Mouse (Mus musculus) stomach, embryonic 16.5 days (tissue): ENCODE data around the gene Pcdh7. TPM values are rescaled to one million over a fixed set of nuclear protein-coding genes. Genes with fewer than 3 reads are reported as not detected.

ENCODE experiments used
- ATAC-seq: fragments of 200-750 bp; cut with Nextera tagmentation; 2 replicates; pipeline ENCODE4 v1.8.0; 2017; ENCODE audit warnings: moderate number of reproducible peaks, moderate TSS enrichment; ENCODE audit not compliant: insufficient read depth, low FRiP score
- H3K27ac ChIP-seq: fragments of 300-500 bp; sonication (generic); 2 replicates; pipeline ENCODE4 v1.5.1; 2014; ENCODE audit warnings: low read length
- H3K27me3 ChIP-seq: fragments of 300-500 bp; sonication (generic); 2 replicates; pipeline ENCODE4 v1.6.1; 2014; ENCODE audit warnings: low read length, control low read depth, mixed read lengths; ENCODE audit not compliant: control insufficient read depth, insufficient read depth
- H3K36me3 ChIP-seq: fragments of 300-500 bp; sonication (generic); 2 replicates; pipeline ENCODE4 v1.6.1; 2014; ENCODE audit warnings: low read length; ENCODE audit not compliant: control insufficient read depth, insufficient read depth
- H3K4me1 ChIP-seq: fragments of 300-500 bp; sonication (generic); 2 replicates; pipeline ENCODE4 v1.6.1; 2014; ENCODE audit warnings: low read length, control low read depth, mixed read lengths; ENCODE audit not compliant: control insufficient read depth, insufficient read depth
- H3K4me2 ChIP-seq: fragments of 300-500 bp; sonication (generic); 2 replicates; pipeline ENCODE4 v1.6.1; 2014; ENCODE audit warnings: low read depth, low read length, mixed read lengths
- H3K4me3 ChIP-seq: fragments of 300-500 bp; sonication (generic); replicated peaks from 2 replicates; pipeline ENCODE4 v1.5.1; 2014; ENCODE audit warnings: mild to moderate bottlenecking, low read length
- H3K9ac ChIP-seq: fragments of 300-500 bp; sonication (generic); 2 replicates; pipeline ENCODE4 v1.6.1; 2014; ENCODE audit warnings: low read length
- H3K9me3 ChIP-seq: fragments of 300-500 bp; sonication (generic); replicated peaks from 2 replicates; pipeline ENCODE4 v1.6.1; 2016; ENCODE audit warnings: low read length, control low read depth; ENCODE audit not compliant: control insufficient read depth
- WGBS: fragments of 180-500 bp; shearing (Covaris S2); extraction: QIAGEN DNeasy Blood & Tissue Kit; methylation state at CpG from one replicate; pipeline ENCODE4 v1.1.7; 2014; 5-methylcytosine and 5-hydroxymethylcytosine counted together
- polyA plus RNA-seq: library from polyadenylated mRNA; unstranded; fragments of >200 nt; fragmentation: Nextera tagmentation; extraction: Ambion mirVana; gene quantifications from 2 replicates; pipeline ENCODE4 v1.2.1, GENCODE M21; 2015

Gene Pcdh7
- polyA plus RNA-seq, 1 experiment from 2014 or later = 9.1 TPM

DNA sequence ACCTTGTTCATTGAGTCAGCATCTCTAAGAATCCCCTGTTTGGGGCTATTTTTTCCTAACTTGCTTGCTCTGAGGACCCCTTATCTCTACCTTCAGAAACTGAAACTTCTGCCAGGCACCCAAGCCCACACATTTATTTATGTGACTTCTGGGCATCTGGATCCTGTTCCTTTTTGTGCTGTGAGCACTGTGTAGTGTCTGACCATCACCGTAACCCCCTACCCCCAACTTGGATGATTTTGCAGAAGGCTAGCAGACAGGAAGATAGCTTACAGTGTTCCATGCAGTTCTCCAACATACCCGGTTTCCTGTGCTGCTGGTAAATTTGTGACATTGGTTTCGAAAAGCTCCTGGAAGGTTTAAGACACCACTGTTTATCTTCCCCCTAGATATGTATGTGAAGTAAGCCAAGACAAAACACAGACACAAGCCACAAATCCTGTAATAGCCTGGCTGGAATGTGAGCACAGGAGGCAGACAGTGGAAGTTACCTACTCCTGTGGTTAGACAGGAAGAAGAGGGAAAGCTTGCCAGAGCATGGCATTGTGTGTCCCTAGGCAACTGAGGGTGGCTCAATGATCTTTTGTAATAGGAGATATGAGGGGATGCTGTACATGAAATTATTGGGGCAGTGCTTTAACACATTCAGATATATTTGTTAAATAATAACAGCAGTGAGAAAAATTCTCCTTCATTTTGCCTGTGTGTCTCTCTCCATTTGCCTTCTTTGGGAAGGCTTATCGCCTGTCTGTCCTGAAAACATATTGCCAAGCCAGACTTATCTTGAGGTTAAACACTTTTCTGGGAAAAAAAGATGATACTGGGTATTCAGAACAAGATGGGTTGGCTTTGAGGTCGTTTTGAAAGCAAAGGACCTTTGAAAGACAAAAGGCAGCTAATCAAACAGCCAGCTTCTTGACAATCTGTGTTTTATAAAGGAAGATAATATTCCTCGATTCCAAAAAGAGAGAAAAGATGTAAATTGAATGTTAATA lies 42.6 kb downstream of the Pcdh7 start:
- Histone ChIP-seq H3K36me3 (no peaks in the 10 kb centered on the region), H3K9me3 (no peaks in the 10 kb centered on the region), H3K27ac (no peak overlapping the region), H3K9ac (no peak overlapping the region), H3K27me3 (no peaks in the 10 kb centered on the region), H3K4me2 (no peak overlapping the region), H3K4me1 (no peaks in the 10 kb centered on the region), H3K4me3 (no peak overlapping the region)
- 34% methylated on average over 6 of the region's 6 CpGs for WGBS
- no peak for ATAC-seq

GRCm38 (mm10) chr5:57765356-57765755 lies 47.6 kb downstream of the Pcdh7 start:
- no peaks in the 10 kb centered on the region for H3K27me3 ChIP-seq
- H3K36me3 ChIP-seq = no peaks in the 10 kb centered on the region
- no peak overlapping the region for H3K4me3 ChIP-seq
- no peaks in the 10 kb centered on the region for H3K4me1 ChIP-seq
- WGBS = 52% methylated on average over 3 of the region's 3 CpGs
- H3K9me3 ChIP-seq = no peaks in the 10 kb centered on the region
- no peak overlapping the region for H3K9ac ChIP-seq
- no peak overlapping the region for H3K4me2 ChIP-seq
- H3K27ac ChIP-seq = no peak overlapping the region
- no peak for ATAC-seq

GRCm38 (mm10) chr5:57767346-57767745 lies 49.6 kb downstream of the Pcdh7 start:
- no peaks in the 10 kb centered on the region for H3K36me3 ChIP-seq
- no peaks in the 10 kb centered on the region for H3K9me3 ChIP-seq
- H3K4me2 ChIP-seq = no peak overlapping the region
- 0 out of 2 replicates have a peak, but pooled peaks cover 2% of the 10 kb centered on the region for H3K4me1 ChIP-seq
- no peak overlapping the region for H3K4me3 ChIP-seq
- 84% methylated on average over 3 of the region's 3 CpGs for WGBS
- ATAC-seq = no peak
- H3K27ac ChIP-seq = no peak overlapping the region
- no peaks in the 10 kb centered on the region for H3K27me3 ChIP-seq
- H3K9ac ChIP-seq = no peak overlapping the region

DNA sequence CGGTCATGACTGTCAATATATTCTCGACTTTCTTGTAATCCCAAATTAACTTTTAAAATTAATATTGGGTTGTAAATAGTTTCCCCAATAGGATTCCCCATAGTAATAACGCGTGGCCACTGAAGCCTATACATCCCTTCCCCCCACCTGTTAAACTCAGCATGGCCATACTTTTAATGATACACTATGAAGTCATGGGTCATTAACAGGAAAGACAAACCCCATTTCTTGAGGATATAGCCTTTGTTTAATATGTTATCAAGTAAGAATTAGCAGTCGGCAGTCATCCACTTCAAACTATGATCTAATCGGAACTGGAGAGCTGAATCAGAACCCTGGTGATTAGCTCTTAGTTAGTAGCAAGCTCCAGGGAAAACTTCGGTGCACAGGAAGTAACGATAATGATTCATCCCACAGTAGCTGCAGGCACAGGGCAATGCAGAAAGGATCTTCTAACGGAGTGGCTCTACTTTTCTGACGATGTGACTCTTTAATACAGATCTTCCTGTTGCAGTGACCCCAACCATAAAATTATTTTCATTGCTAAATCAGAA lies 50.8 kb downstream of the Pcdh7 start:
- H3K27me3 ChIP-seq = no peaks in the 10 kb centered on the region
- no peak overlapping the region for H3K27ac ChIP-seq
- no peaks in the 10 kb centered on the region for H3K36me3 ChIP-seq
- no peaks in the 10 kb centered on the region for H3K9me3 ChIP-seq
- H3K9ac ChIP-seq = no peak overlapping the region
- H3K4me3 ChIP-seq = no peak overlapping the region
- H3K4me1 ChIP-seq = 0 out of 2 replicates have a peak, but pooled peaks cover 2% of the 10 kb centered on the region
- 76% methylated on average over 10 of the region's 10 CpGs for WGBS
- no peak for ATAC-seq
- no peak overlapping the region for H3K4me2 ChIP-seq

DNA sequence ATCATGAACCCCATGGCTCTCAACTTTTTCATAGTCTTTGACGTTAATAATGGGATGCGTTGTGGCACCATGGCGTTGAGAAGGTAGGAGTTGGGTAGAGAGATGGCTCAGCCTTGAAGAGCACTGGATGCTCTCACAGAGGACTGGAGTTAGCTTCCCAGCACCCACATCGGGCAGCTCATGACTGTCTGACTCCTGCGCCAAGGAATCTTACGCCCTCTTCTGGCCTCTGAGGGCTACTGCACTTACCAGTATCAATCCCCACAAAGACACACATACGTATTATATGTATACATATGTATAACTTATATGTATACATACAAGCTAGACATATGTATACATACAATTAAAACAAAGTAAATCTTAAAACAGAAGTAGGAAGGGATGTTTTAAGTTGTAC lies 51.9 kb downstream of the Pcdh7 start:
- Histone ChIP-seq H3K4me3 (no peak overlapping the region), H3K36me3 (no peaks in the 10 kb centered on the region)

DNA sequence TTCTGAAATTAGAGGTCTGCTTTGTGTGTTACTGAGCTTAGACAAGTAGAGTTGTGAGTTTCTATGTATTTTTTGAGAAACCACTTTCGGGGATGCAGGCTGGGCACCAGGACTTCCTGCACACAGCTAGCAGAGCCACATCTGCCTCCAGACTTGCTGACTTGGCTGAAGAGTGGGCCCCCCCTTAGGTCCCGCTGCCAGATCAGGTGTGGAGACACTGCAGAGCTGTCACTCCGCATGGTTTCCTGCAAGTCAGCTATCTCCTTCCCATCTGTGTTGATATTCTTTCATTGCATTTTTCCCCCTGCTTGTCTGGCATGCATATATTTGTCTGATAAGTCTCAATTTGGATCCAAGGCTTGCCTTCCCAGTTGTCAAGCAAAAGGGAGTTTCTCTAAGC lies 52.6 kb downstream of the Pcdh7 start:
- H3K36me3 ChIP-seq = no peaks in the 10 kb centered on the region
- no peak overlapping the region for H3K4me3 ChIP-seq
- no peak overlapping the region for H3K4me2 ChIP-seq
- no peaks in the 10 kb centered on the region for H3K27me3 ChIP-seq
- no peak overlapping the region for H3K9ac ChIP-seq
- 76% methylated on average over 3 of the region's 3 CpGs for WGBS
- H3K27ac ChIP-seq = no peak overlapping the region
- 0 out of 2 replicates have a peak, but pooled peaks cover 2% of the 10 kb centered on the region for H3K4me1 ChIP-seq
- ATAC-seq = no peak
- H3K9me3 ChIP-seq = no peaks in the 10 kb centered on the region

More for the DNA sequence above, 51.9 kb downstream of the Pcdh7 start:
- no peak overlapping the region for H3K4me2 ChIP-seq
- no peak overlapping the region for H3K27ac ChIP-seq
- no peak overlapping the region for H3K9ac ChIP-seq
- H3K9me3 ChIP-seq = no peaks in the 10 kb centered on the region
- ATAC-seq = no peak
- whole genome bisulfite sequencing = 93% methylated on average over 7 of the region's 7 CpGs
- H3K4me1 ChIP-seq = 0 out of 2 replicates have a peak, but pooled peaks cover 2% of the 10 kb centered on the region
- H3K27me3 ChIP-seq = no peaks in the 10 kb centered on the region

- ATAC-seq = no peak
- no peak overlapping the region for H3K4me3 ChIP-seq
- no peaks in the 10 kb centered on the region for H3K27me3 ChIP-seq
- H3K9ac ChIP-seq = no peak overlapping the region
- H3K27ac ChIP-seq = no peak overlapping the region
- H3K9me3 ChIP-seq = no peaks in the 10 kb centered on the region
- H3K4me1 ChIP-seq = 0 out of 2 replicates have a peak, but pooled peaks cover 2% of the 10 kb centered on the region
- H3K36me3 ChIP-seq = no peaks in the 10 kb centered on the region
- 85% methylated on average over 6 of the region's 6 CpGs for WGBS
- H3K4me2 ChIP-seq = no peak overlapping the region
Observed at GRCm38 (mm10) chr5:57771122-57771521, 53.4 kb downstream of the Pcdh7 start.

- no peak for ATAC-seq
- H3K4me1 ChIP-seq = 0 out of 2 replicates have a peak, but pooled peaks cover 2% of the 10 kb centered on the region
- WGBS = 58% methylated on average over 3 of the region's 3 CpGs
- no peak overlapping the region for H3K4me3 ChIP-seq
- no peak overlapping the region for H3K9ac ChIP-seq
- no peaks in the 10 kb centered on the region for H3K9me3 ChIP-seq
- no peak overlapping the region for H3K4me2 ChIP-seq
- H3K27me3 ChIP-seq = no peaks in the 10 kb centered on the region
- no peak overlapping the region for H3K27ac ChIP-seq
- no peaks in the 10 kb centered on the region for H3K36me3 ChIP-seq
Observed at GRCm38 (mm10) chr5:57772711-57773110, 54.9 kb downstream of the Pcdh7 start.

DNA sequence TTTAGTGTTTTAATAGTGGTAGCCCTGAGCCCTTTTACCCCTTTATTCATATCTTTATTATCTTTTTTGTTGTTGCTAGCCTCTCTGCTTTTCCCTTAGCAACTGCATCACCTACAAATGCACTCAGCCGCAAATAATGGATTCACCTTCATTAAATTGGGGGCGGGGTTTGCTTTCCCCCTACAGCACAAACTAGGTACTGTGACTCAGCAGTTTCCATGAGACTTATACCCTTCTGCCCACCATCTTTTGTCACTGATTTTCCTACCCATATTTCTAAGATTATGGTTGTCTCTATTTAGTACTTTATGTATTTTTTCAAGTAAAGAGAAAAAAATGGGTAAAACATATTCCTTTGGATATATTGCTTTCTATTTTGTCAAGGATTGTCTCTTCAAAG lies 56.7 kb downstream of the Pcdh7 start:
- H3K4me2 ChIP-seq = no peak overlapping the region
- no peak overlapping the region for H3K27ac ChIP-seq
- H3K36me3 ChIP-seq = no peaks in the 10 kb centered on the region
- WGBS = 85% methylated on average over 2 of the region's 2 CpGs
- ATAC-seq = no peak
- no peak overlapping the region for H3K4me3 ChIP-seq
- H3K4me1 ChIP-seq = 0 out of 2 replicates have a peak, but pooled peaks cover 2% of the 10 kb centered on the region
- H3K27me3 ChIP-seq = no peaks in the 10 kb centered on the region
- H3K9me3 ChIP-seq = no peaks in the 10 kb centered on the region
- no peak overlapping the region for H3K9ac ChIP-seq
